Mouse (Mus musculus) urinary bladder, postnatal 4 days (tissue): ENCODE measurements around the gene Tgfb2.

Source experiments
- DNase-seq, 2 experiments: peaks; one replicate each; pipeline ENCODE4 v3.0.0; 2021 to 2022; ENCODE audit warnings: low spot score in 2 of 2

The Tgfb2 gene

GRCm38 (mm10) chr1:186582113-186582512, 123.7 kb downstream of the Tgfb2 start:
- no peak for DNase-seq

- no peak for DNase-seq
Measured at GRCm38 (mm10) chr1:186581666-186582065, 124.1 kb downstream of the Tgfb2 start.

- DNase-seq, result no peak
Measured at GRCm38 (mm10) chr1:186581114-186581513, 124.7 kb downstream of the Tgfb2 start.

- no peak for DNase-seq
Measured at GRCm38 (mm10) chr1:186577302-186577701, 128.5 kb downstream of the Tgfb2 start.

- DNase-seq, result no peak
Measured at GRCm38 (mm10) chr1:186575629-186576028, 130.2 kb downstream of the Tgfb2 start.

GRCm38 (mm10) chr1:186575074-186575473, 130.7 kb downstream of the Tgfb2 start:
- DNase-seq, result no peak
